Mouse (Mus musculus) kidney, postnatal 0 days (tissue): Measurements from ENCODE around the gene Ggact. TPM values are rescaled to one million over a fixed set of nuclear protein-coding genes. Genes with fewer than 3 reads are reported as not detected.

ENCODE experiments used
- ATAC-seq: fragments of 200-750 bp; cut with Nextera tagmentation; replicated peaks from 2 replicates; pipeline ENCODE4 v1.8.0; 2017; ENCODE audit warnings: low read depth, moderate number of reproducible peaks, moderate TSS enrichment, moderate library complexity; ENCODE audit not compliant: low FRiP score
- DNase-seq: peaks from one replicate; pipeline ENCODE4 v3.0.0-alpha.2; 2016; ENCODE audit warnings: low spot score
- H3K27ac ChIP-seq: fragments of 300-500 bp; sonication (generic); 2 replicates; pipeline ENCODE4 v1.5.1; 2014; ENCODE audit warnings: mild to moderate bottlenecking
- H3K27me3 ChIP-seq: fragments of 300-500 bp; sonication (generic); 2 replicates; pipeline ENCODE4 v1.6.1; 2014; ENCODE audit warnings: low read length, mixed read lengths; ENCODE audit not compliant: insufficient read depth
- H3K36me3 ChIP-seq: fragments of 300-500 bp; sonication (generic); 2 replicates; pipeline ENCODE4 v1.6.1; 2014; ENCODE audit warnings: low read length, mixed read lengths; ENCODE audit not compliant: insufficient read depth
- H3K4me1 ChIP-seq: fragments of 300-500 bp; sonication (generic); replicated peaks from 2 replicates; pipeline ENCODE4 v1.6.1; 2014; ENCODE audit warnings: antibody characterized with exemption, low read length, mixed read lengths; ENCODE audit not compliant: insufficient read depth
- H3K4me2 ChIP-seq: fragments of 300-500 bp; sonication (generic); 2 replicates; pipeline ENCODE4 v1.6.1; 2014; ENCODE audit warnings: mild to moderate bottlenecking, low read length, moderate library complexity, mixed read lengths
- H3K4me3 ChIP-seq: fragments of 300-500 bp; sonication (generic); replicated peaks from 2 replicates; pipeline ENCODE4 v1.5.1; 2014; ENCODE audit warnings: low read depth, low read length
- H3K9ac ChIP-seq: fragments of 300-500 bp; sonication (generic); 2 replicates; pipeline ENCODE4 v1.6.1; 2014; ENCODE audit warnings: low read depth, low read length
- H3K9me3 ChIP-seq: fragments of 300-500 bp; sonication (generic); replicated peaks from 2 replicates; pipeline ENCODE4 v1.6.1; 2016; ENCODE audit warnings: low read length, inconsistent platforms, mixed read lengths
- CTCF ChIP-seq: IDR thresholded peaks from 2 replicates; pipeline ENCODE4 v1.5.1; 2016; ENCODE audit warnings: antibody characterized with exemption, low read depth, mild to moderate bottlenecking, moderate library complexity
- WGBS: fragments of 180-500 bp; shearing (Covaris S2); extraction: QIAGEN DNeasy Blood & Tissue Kit; methylation state at CpG from one replicate; pipeline ENCODE4 v1.1.7; 2014; 5-methylcytosine and 5-hydroxymethylcytosine counted together
- polyA plus RNA-seq: library from polyadenylated mRNA; unstranded; fragments of >200 nt; fragmentation: Nextera tagmentation; extraction: Ambion mirVana; gene quantifications from 2 replicates; pipeline ENCODE4 v1.2.1, GENCODE M21; 2015

Ggact gene
- polyA plus RNA-seq, 1 experiment from 2014 or later, result 41.1 TPM

DNA sequence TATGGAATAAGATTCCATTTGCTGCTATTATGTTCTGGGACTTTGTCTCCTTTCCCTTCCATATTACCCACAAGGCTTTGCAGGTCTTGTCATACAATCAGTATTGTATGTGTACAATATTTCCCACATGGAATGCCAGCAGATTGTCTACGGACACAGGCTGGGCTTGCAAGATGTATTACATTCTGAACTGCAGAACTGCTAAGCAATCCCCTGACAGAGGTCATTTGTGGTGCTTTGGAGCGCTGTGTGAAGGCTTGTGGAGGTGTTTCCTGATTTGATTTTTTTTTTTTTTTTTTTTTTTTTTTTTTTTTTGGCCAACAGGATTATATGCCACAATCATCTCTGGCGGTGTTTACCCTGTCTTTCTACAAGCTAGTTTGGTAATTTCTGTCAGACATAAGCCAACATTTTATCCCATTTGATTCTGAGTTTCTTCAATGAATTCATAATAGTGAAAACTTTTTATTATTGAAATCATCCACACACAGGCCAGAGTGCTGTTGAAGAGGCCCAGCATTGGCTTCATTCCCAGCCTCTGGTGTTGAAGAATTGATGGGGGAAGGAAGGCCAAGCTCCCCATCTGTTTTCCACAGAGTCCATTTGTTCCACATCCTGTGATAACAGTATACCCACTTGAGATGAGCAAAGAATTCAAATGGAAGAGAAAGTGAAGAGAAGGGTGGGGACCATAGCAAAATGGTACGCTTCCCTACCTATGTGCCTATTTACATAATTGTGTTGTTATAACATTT is 45.8 kb downstream of the Ggact start:
- ATAC-seq, result no peak
- no peaks in the 10 kb centered on the region for H3K36me3 ChIP-seq
- H3K9me3 ChIP-seq, result no peaks in the 10 kb centered on the region
- WGBS, result 68% methylated on average over 4 of the region's 4 CpGs
- TF ChIP-seq CTCF, result no peak
- H3K4me3 ChIP-seq, result no peak overlapping the region
- DNase-seq, result no peak
- H3K27me3 ChIP-seq, result no peaks in the 10 kb centered on the region
- H3K4me1 ChIP-seq, result no peaks in the 10 kb centered on the region
- H3K9ac ChIP-seq, result no peak overlapping the region
- H3K4me2 ChIP-seq, result no peak overlapping the region
- H3K27ac ChIP-seq, result no peak overlapping the region

DNA sequence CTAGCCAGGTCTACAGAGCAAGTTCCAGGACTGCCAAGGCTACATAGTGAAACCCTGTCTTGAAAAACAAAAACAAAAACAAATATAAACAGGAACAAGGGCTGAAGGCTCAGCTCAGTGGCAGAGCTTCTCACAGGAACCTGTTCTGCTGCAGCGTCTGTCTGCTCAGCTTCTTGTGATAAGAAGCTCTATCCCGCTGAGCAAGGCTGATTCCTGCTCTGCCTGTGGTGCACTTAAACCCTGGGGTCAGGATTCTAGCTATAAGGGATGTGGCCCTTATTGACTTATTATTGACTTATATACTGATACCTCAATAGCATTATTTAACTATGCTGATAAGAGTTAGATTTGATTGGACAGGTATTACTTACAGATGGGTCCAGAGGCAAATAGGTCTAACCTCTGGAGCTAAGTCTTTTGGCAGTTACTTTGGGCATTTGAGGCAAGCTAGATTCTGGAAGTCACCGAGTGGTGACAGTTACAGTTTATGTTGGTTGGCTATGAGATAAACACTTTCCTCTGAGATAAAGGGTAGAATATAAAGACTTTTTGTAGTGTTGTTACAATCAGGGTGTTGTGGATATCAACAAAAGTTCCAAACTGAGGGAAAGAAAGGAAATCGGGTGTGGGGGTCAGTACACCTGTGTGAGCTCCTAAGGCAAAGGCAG is 48.0 kb downstream of the Ggact start:
- H3K27me3 ChIP-seq, result no peaks in the 10 kb centered on the region
- H3K4me2 ChIP-seq, result no peak overlapping the region
- no peaks in the 10 kb centered on the region for H3K9me3 ChIP-seq
- no peak overlapping the region for H3K4me3 ChIP-seq
- no peak for ATAC-seq
- H3K36me3 ChIP-seq, result no peaks in the 10 kb centered on the region
- H3K27ac ChIP-seq, result no peak overlapping the region
- no peak for TF ChIP-seq CTCF
- DNase-seq, result no peak
- no peak overlapping the region for H3K9ac ChIP-seq
- no peaks in the 10 kb centered on the region for H3K4me1 ChIP-seq
- 86% methylated on average over 4 of the region's 4 CpGs for WGBS

DNA sequence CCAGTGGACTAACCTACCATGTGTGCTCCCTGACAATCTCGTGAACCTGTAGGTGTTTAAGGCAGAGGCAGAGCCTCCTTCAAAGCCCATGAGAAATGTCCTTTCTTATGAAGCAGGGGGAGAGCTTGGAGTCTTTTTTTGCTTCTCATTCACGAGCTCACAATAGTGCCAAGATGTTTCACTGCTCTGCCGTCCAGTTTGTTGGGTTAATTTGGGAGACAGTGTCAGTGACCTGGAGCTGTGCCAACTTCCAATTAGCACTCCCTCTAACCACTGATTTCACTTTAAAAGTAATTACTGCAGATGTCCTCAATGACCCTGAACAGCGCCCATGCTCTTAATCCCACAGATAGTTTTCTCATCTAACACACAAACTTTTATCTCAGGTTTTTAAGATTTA is 50.9 kb downstream of the Ggact start:
- ATAC-seq (no peak), DNase-seq (no peak)
- no peaks in the 10 kb centered on the region for H3K4me1 ChIP-seq
- no peaks in the 10 kb centered on the region for H3K36me3 ChIP-seq
- no peak overlapping the region for H3K4me3 ChIP-seq
- no peak overlapping the region for H3K4me2 ChIP-seq
- no peak for TF ChIP-seq CTCF
- H3K27ac ChIP-seq, result no peak overlapping the region
- no peaks in the 10 kb centered on the region for H3K27me3 ChIP-seq
- no peaks in the 10 kb centered on the region for H3K9me3 ChIP-seq
- no peak overlapping the region for H3K9ac ChIP-seq
- WGBS, result 33% methylated on average over 4 of the region's 4 CpGs

DNA sequence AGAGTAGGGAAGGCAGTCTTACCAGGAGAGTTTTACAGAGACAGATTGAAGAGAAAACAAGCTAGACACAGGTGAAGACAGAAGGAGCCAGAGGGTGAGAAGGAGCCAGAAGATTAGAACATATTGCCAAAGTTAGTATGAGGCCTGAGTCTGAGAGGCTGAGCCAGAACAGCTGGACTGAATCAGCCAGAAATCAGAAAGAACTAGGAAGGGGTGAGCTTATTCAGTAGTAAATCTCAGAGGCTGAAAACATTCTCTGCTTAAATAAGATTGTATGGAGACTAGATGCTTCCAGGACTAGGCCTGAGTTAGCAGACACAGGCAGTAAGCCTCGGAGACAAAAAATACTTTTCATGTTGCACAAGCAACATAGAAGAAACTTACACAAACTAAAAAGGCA is 53.8 kb downstream of the Ggact start:
- peak; percentile 75 for DNase-seq
- no peaks in the 10 kb centered on the region for H3K4me1 ChIP-seq
- no peak overlapping the region for H3K4me3 ChIP-seq
- WGBS, result 44% methylated on average over 1 of the region's 1 CpGs
- H3K27ac ChIP-seq, result no peak overlapping the region
- no peak overlapping the region for H3K9ac ChIP-seq
- no peak overlapping the region for H3K4me2 ChIP-seq
- H3K36me3 ChIP-seq, result no peaks in the 10 kb centered on the region
- TF ChIP-seq CTCF, result no peak
- H3K9me3 ChIP-seq, result no peaks in the 10 kb centered on the region
- no peaks in the 10 kb centered on the region for H3K27me3 ChIP-seq
- no peak for ATAC-seq

GRCm38 (mm10) chr14:122852506-122853057 is 61.0 kb downstream of the Ggact start:
- WGBS, result 67% methylated on average over 5 of the region's 5 CpGs
- Histone ChIP-seq H3K36me3 (no peaks in the 10 kb centered on the region), H3K4me1 (no peaks in the 10 kb centered on the region), H3K4me3 (no peak overlapping the region), H3K4me2 (no peak overlapping the region), H3K27ac (no peak overlapping the region), H3K27me3 (no peaks in the 10 kb centered on the region), H3K9ac (no peak overlapping the region), H3K9me3 (no peaks in the 10 kb centered on the region)
- DNase-seq (no peak), ATAC-seq (no peak)
- no peak for TF ChIP-seq CTCF

GRCm38 (mm10) chr14:122837018-122837417 is 76.5 kb downstream of the Ggact start:
- no peak overlapping the region for H3K4me3 ChIP-seq
- H3K4me2 ChIP-seq, result no peak overlapping the region
- H3K9me3 ChIP-seq, result no peaks in the 10 kb centered on the region
- no peak for TF ChIP-seq CTCF
- H3K27ac ChIP-seq, result no peak overlapping the region
- H3K4me1 ChIP-seq, result no peaks in the 10 kb centered on the region
- ATAC-seq, result no peak
- no peak overlapping the region for H3K9ac ChIP-seq
- no peaks in the 10 kb centered on the region for H3K36me3 ChIP-seq
- WGBS, result 77% methylated on average over 2 of the region's 2 CpGs
- DNase-seq, result no peak
- H3K27me3 ChIP-seq, result no peaks in the 10 kb centered on the region
